Mouse (Mus musculus): ENCODE data around the gene Zfp652.
A peak's percentile ranks its signal among the peaks of the same experiment; 100 is the strongest.
"Not testable (repeated sequence)": the region's sequence is repeated elsewhere in the genome, so short reads cannot be mapped to it uniquely, and the experiment has no call there.

The Zfp652 gene

DNA sequence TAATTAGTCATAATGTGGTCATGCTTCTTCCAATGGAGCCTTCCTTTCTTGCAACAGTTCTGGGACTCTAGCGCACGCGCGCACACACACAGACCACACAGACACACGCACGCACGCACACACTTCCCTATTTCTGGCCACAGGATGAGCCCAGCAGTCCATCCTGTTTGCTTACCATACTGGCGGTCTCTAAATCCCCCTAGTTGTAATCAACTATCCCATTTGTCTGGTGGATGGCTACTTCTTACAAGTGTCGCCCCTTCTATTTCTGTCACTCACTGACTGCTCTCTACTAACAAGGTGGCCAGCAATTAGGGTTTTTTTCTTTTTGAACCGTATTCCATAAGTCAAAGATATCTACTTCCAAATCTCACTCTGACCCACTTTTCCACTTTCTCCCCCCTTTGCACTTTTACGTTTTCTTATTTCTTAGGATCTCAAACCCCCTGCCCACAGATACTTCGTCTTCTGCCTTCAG, 349 bp upstream of the Zfp652 start:
- DNase-seq (ENCODE audit: low read depth, low spot score) = no peak

DNA sequence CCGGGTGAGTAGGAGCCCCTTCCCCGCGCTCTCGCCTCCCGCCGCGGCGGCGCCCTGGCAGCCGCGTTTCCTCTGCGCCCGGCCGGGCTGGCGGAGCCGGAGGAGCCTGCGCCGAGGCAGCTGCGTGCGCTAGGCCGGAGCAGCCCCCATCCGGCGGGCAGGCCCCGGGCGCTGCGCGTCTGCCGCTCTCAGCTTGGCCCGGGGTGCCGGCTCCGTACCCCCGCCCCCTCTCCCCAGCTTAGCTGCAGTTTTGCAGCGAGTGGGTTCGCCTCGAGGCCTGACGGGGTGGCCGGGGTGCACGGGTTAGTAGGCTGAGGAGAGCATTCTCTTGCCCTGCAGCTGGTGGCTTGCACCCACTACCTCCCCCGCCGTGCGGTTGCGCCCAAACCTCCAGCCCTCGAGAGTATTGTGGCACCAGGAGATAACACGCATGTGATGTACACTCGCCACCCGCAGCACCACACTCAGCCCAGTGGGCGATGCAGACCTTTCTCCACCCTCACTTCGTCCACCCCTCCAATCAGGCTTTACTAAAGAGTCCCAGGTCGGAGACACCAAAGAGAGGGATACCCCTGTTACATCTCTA, 845 bp downstream of the Zfp652 start:
- DNase-seq (ENCODE audit: low read depth, low spot score) = no peak

DNA sequence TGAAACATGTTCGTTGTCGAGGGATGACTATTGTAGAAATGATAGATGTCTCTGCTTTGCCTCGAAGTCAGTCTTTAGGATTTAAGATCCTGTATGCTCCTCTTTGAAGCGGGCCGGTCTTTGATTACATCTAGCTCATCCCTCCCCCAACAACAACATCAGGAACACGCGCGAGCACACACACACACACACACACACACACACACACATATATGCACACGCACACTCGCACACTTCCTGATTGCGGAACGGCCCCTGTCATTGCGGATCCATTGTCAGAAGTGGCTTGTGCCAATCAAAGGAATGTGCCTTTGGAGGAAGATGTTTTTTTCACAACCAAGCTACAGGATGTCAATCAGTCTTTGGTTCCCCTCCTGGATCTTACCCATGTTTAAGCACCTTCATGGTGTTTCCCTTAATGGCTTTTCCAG, 1.4 kb downstream of the Zfp652 start:
- DNase-seq (ENCODE audit: low read depth, low spot score) = no peak

DNA sequence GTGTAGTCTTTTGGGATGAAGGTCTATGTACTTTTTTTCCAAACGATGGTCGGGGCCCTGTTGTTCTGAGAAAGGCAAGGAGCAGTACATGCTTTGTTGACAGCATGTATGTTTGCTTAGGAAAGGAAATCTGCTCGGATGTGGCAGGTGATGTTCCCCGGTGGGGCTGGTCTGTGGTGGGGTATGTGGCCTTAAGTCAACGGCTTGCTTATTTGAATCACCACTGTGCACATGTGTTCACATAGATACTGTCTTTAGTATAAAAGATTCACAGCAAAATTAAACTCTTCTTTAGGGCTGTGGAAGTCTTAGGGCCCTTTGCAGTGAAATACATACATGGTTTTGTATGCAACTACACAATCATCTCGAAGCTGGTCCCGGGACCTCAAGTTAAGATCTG, 1.9 kb downstream of the Zfp652 start:
- no peak for DNase-seq (ENCODE audit: low read depth, low spot score)

DNA sequence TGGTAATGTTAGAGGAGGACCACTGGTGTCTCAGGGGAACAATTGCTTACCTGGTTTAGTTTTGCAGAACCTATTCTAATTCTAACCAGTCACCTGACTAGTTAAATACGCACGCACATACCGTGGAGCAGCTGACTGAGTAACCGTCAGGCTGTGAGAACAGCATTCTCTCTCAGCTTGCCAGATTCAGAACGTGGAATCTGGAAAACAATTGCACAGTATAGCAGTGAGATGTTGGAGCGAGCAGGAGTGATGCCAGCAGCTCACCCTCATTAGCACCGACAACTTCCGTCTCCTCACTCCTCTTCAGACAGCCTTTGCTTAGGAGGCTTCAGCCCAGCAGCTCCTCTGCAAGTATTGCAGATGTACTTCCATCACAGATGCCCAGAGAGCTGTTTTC, 3.7 kb downstream of the Zfp652 start:
- DNase-seq (ENCODE audit: low read depth, low spot score) = no peak

DNA sequence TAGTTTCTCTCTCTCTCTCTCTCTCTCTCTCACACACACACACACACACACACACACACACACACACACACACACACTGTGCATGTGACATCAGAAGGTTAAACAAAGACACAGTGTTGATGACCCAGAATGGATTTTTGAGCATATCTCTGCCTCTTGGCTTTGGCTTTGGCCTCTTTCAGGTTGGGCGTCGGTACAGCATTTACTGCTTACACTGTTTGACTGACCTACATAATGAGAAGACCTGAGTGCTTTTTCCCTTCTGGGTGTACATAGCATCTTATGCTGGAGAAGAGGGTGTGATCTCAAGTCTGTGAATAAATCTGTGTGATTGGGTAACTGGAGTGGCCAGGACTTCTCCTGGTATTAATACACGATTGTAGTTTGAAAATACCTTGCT, 6.9 kb downstream of the Zfp652 start:
- DNase-seq (ENCODE audit: low read depth, low spot score) = no peak

DNA sequence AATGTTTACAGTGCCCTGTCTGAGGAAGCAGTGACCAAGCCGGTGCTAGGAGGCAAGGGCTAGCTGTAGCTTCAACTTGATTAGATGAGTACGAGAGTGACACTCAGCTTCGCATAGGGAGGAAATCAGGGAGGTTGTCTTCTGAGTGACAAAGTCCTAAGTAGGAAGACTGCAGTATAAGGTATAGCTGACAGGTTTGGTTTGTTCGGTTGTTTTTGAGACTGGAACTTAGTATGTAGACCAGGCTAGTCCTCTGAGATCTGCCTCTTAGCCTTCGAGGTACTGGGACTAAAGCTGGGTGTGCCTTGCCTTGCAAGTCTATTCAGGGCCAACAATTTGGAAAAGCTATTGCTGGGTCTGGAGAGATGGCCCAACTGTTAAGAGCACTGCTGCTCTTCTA, 10.8 kb downstream of the Zfp652 start, which contains the start of gene B130006D01Rik:
Gene B130006D01Rik (plus strand): TSS at position 301 of the 400 bp plus-strand sequence.
- no peak for DNase-seq (ENCODE audit: low read depth, low spot score)

DNA sequence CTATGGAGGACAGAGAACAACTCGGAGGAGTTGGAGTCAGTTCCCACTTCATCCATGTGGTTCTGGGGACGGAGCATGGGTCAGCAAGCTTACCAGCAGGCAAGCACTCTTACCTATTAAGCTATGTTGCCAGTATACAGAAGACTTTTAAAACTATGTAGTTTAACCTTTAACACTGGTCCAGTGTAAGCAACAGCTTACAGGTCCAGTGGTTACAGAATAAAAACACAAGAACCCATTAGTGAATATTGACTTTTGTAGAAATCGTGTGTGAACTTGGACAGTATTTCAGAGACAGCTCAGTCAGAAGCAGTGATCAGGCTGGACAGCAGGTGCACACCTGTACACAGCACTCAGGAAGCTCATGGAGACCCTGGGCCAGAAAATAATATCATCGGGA, 12.0 kb downstream of the Zfp652 start:
- no peak for DNase-seq (ENCODE audit: low read depth, low spot score)

DNA sequence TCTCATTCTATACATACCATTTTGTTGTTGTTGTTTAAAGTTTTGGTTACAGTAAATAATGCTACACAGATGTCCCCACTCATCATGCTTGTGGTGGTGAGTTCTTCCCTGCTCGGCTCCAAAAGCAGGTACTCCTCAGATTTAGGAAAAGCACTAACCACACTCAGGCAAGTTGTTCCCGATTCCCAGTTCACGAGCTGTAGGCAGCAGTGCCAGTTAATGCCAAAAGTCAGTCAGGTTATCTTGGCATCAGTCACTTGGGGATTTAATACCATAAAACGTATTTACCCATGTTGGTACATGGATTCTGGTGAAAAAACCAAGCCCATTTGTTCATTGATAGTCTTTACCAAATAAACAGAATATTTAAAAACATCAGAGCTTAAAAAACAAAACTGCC, 13.7 kb downstream of the Zfp652 start:
- DNase-seq (ENCODE audit: low read depth, low spot score) = no peak

DNA sequence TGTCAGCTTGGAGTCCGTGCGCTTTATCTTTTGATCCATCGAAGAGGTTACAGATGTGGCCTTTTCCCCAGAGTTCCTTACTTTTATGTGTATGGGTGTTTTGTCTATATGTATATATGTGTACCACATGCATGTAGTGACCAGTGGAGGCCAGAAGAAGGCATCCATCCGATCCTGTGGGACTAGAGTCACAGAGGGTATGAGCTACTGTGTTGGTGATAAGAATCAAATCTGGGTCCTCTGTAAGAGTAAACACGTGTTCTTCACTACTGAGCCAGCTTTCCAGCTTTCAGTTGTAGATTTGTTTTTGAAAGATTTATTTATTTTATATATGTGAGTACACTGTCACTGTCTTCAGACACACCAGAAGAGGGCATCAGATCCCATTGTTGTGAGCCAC, 15.5 kb downstream of the Zfp652 start:
- DNase-seq (ENCODE audit: low read depth, low spot score) = no peak

DNA sequence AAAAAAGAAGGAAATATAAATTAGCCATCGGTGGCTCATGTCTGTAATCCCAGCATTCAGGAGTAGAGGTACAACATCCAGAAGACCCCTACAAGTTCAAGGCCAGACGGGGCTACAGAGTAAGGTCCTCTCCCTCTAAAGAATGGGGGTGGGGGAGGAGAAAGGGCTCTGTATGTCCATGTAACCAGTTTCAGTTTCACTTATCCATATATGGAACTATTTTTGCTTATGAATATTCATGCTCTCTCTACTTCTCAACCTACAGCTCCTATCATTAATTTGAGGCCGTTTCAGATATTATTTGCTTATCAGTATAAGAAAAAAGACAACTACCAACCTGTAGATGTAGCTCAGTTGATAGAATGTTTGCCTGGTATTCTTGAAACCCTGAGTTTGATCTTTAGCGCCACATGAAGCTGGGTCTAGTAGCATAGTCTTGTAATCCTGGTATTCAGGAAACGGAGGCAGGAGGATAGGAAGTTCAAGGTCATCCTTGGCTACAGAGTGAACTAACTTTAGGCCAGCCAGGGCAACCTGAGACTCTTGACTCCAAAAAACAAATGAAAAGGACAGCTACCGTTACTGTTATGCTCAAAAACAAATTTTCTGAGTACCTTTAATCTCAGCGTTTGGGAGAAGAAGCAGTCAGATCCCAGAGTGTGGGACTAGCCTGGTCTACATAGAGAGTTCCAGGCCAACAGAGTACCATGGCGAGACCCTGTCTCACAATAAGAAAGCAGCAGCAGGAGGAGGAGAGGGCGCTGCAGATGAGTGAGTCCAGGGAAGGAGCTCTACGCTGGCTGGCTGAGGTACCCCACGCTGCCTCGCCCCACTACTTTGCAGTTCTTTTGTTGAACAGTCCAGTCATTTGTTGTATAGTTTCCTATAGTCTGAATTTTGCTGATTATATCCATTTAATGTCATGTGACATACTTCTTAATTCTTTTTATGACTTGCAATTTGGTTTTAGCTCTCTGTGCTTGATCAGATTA, 16.7 kb downstream of the Zfp652 start:
- DNase-seq (ENCODE audit: low read depth, low spot score) = no peak

DNA sequence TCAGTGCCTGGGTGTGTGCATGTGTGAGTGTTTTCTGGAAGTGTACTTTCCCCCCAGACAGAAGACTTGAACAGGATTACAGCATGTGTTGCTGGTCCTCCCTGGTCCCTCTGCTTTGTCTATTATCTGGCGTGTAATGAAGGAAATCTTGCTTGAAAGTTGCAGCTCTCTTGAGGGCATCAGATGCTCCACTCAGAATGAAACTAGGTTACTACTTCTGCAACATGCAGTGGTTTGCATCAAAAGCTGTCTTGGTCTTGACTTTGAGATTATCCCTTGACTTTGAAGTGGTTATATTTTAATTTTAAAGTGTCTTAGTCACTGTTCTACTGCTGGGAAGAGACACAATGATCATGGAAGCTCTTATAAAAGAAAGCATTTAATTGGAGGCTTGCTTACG, 22.0 kb downstream of the Zfp652 start:
- no peak for DNase-seq (ENCODE audit: low read depth, low spot score)

DNA sequence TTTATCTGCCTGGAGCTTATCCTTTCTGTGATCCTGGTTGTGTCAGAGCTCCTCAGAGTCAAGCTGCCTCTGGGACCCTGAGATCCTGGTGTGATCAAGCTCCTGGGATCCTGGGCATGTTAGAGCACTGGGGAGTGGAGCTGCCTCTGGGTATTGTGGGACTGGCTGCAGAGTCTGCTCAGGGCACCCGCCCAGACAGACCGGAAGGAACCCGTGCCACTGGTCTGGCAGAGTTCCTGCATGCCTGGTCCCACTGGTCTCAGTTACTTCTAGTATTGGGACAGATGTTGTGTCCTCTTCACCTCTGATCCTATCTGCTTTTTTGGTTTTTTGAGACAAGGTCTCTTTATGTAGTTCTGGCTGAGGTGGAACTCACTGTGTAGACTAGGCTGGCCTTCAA, 25.3 kb downstream of the Zfp652 start:
- DNase-seq (ENCODE audit: low read depth, low spot score) = no peak

DNA sequence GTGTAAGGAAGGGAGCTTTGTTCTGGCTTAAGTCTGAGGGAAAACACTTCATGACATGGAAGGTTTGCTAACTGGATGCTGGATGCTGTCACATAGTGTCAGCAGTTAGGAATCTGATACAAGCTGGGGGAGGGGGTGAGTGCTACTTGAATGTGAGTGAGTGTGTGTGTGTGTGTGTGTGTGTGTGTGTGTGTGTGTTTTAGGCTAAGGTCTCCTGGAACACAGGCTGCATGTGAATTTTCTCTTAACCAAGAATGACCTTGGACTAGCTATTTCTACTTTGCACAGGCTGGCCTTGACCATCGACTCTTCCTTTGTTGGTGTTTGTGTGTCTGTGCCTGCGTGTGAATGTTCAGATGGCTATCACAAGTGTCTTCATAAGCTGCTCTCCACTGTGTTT, 32.0 kb downstream of the Zfp652 start:
- no peak for DNase-seq (ENCODE audit: low read depth, low spot score)

DNA sequence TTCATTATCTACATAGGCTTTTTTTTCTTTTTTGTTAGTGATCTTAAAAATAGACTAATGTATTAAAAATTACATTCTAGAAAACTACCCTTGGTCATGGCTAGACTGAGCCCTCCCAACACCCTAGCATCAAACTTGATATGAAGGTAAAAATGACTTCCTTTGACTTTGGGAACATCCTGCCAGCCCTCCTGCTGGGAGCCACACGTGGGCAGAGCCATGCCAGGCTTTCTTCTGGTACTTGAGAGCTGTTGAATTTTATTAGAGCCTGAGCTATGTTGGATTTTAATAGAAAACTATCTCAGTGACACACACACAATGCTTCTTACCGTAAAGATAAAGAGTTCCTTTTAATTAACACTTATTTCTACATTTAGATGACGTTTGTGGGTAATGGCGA, 34.3 kb downstream of the Zfp652 start:
- no peak for DNase-seq (ENCODE audit: low read depth, low spot score)

DNA sequence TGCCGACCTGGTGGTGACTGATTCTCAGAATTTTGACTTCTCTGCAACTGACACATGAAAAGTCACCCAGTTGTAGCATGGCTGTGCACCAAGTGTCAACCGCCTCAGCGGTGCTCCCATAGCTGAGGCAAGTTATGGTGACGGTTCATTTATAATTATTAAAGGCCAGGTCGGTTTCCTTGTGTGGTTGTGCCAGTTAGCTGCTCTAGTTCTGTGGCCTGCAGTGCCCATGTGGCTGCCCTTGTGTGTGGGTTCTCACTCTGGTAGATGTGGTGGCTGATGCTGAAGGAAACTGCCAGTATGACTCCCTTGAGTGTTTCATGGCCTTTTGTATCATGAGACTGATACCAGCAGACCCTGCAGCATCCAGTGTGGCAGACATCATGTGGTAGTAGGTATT, 35.9 kb downstream of the Zfp652 start:
- DNase-seq (ENCODE audit: low read depth, low spot score) = no peak

DNA sequence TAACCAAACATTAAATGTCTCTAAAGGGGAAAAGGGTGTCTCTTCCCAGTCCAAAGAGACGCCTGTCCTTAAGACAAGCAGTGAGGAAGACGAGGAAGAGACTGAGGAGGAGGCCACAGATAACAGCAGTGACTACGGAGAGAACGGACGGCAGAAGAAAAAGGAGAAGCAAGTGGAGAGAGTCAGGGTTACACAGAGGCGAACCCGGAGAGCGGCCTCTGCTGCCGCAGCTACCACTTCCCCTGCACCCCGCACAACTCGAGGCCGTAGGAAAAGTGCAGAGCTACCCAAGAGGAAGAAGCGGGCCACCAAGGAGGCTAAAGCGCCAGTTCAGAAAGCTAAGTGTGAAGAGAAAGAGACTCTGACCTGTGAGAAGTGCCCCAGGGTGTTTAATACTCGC, 37.1 kb downstream of the Zfp652 start:
- no peak for DNase-seq (ENCODE audit: low read depth, low spot score)

DNA sequence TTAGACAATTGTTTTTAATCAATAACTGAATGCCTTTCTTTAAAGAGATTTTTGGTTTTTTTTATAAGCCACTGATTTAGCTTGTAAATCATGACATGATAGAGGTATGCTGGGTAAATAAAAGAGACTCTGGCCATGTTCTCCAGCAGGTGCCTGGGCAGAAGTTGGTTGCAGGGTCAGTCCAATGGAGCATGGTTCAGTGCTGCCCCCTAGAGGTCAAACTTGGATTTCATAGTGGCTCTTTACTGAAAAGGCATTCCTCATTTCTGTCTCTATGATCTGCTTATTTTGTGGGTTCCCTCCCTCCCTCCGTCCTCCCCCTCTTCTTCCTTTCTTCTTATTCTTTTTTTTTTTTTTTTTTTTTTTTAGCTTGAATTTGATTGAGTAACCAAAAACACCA, 38.5 kb downstream of the Zfp652 start:
- DNase-seq (ENCODE audit: low read depth, low spot score) = peak; percentile 63

DNA sequence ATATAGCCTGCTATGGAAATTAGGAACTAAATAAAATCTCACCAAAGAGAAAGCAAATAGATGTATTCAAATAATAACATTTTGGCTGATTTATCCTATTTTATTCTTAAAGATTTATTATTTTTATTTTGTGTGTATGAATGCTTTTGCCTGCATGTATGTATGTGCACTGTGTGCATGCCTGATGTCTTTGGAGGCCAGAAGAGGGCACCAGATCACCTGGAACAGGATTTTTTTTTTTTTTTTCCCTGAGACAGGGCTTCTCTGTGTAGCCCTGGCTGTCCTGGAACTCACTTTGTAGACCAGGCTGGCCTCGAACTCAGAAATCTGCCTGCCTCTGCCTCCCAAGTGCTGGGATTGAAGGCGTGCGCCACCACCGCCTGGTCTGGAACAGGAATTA, 42.7 kb downstream of the Zfp652 start:
- not testable (repeated sequence) for DNase-seq (ENCODE audit: low read depth, low spot score)

DNA sequence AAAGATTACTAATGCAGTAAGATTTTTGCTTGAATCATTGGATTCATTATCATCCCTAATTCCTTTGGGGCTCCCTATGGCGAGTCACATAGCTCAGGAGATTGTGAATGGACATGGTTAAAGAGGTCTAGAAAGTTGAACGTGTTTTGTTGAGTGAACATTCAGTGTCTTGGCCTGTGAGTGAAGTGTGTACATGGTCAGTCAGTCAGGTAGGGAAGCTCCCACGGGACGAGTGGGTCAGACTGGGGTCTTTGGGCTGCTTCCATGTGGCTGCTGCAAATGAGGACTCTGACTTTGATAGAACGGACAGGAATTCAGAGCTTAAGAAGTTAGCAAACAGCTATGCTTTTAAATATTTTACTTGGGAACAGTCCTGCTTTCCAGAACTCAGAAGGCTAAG, 48.0 kb downstream of the Zfp652 start:
- no peak for DNase-seq (ENCODE audit: low read depth, low spot score)

DNA sequence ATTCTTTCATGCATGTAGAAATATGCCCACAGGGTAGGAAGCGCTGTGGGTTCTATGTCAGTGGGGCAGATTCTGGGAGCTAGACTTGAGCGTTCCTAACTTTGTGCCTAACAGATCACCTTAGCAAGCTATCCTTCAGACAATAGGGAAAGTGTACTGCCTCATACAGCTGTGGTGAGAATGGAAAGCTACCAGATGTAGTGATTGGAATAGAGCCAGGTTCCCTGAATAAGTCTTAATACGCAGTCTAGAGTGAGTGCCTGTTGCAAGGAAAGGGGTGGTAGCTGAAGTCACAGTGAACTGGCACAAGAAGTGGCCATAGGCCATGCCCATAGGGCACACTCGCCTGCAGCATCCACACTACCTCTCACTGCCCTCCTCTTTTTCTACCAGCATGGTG, 50.5 kb downstream of the Zfp652 start:
- no peak for DNase-seq (ENCODE audit: low read depth, low spot score)

DNA sequence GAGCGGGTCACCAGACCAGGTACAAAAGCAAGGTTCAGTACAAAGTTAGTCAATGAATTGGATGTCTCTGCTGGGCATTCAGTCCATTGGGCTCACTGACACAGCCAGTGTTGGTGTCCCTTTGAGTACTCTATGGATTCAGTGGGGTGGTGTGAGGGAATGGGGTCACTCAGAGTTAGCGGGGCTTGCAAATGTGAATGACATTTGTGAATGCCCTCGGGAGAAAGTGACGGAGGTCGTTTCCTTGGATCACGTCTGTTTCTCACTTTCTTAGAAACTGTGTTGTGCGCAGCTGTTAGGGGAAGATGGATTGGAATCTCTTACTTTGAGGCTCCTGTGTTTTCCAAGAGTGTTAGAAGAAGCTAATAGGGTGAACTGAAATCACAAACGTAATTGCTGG, 52.3 kb downstream of the Zfp652 start:
- no peak for DNase-seq (ENCODE audit: low read depth, low spot score)

DNA sequence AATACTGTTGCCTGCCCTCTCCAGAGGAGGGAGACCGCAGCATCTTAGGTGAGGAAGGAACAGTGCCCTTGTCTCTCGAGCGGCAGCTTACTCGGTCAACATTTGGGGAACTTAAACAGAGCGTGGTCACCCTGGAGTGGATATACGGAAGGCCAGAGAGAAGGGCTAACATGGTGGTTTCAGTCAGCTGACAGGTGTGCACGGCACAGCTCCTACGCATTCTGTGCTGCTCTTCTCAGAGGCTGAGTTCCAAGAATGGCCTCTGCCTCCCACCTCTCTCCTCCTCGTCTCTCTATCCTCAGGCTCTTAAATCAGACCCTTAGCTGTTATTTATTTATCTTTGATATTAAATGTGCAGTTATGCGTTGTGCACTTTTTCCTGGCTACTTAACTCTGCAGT, 52.9 kb downstream of the Zfp652 start:
- DNase-seq (ENCODE audit: low read depth, low spot score) = no peak
